8 mouse cellular contexts compared by ENCODE assay signal in the genomic region with DNA sequence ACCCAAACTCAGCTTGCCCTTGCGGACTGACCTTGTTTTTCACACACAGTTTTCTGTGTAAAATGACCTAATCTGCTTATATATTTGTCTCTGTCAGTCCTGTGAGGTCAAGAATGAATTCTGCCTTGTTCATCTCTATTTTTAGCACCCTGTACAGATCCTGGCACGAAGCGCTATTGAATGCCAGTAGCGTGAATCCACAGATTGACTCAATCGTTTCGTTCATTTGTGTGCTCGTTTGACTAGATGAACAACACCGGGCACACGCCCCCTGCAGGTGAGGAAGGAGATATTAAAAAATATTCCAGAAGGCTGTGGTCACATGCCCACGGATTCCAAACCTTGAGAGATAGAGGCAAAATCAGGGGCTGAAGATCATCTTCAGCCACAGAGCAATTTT. TPM values are rescaled to one million over a fixed set of nuclear protein-coding genes. Genes with fewer than 3 reads are reported as not detected.
DNase-seq lines count a peak whose midpoint lies in the region; ATAC-seq and TF ChIP-seq lines count a peak whose summit lies in the region.

No protein-coding gene starts in this region.

- peak; percentile 40; the same call in 1 of the 2 replicates for TF ChIP-seq CTCF in liver, adult 2 months (IDR thresholded peaks at IDR 0.05; ENCODE audit: low read depth, low read length)

- no peak for TF ChIP-seq POLR2A in liver, adult 2 months (IDR thresholded peaks at IDR 0.05; ENCODE audit: extremely low read depth, insufficient read depth, low read length)
- TF ChIP-seq POLR2A in myocyte (IDR thresholded peaks at IDR 0.05; ENCODE audit: insufficient read length, low read depth) = no peak

- peak overlapping the region; percentile 94 for H3K4me2 ChIP-seq in kidney, embryonic 16.5 days (replicated peaks; ENCODE audit: low read depth, low read length)
- H3K4me2 ChIP-seq in myocyte (ENCODE audit: low read depth) = peak overlapping the region; percentile 71
- peak overlapping the region; percentile 95 for H3K4me2 ChIP-seq in stomach, embryonic 16.5 days (ENCODE audit: low read depth, low read length)

- peak; percentile 82 for DNase-seq in 416B (ENCODE audit: low read depth)
- peak; percentile 67 to 68 for DNase-seq in adrenal gland, adult 18-20 months (ENCODE audit: low spot score in 2 of 2)
- DNase-seq in embryonic facial prominence, embryonic 10.5 days (ENCODE audit: low spot score) = peak; percentile 75
- peak; percentile 70 to 84 for DNase-seq in heart, adult 9 months (ENCODE audit: low spot score in 2 of 2)
- DNase-seq in liver, adult 2 months (ENCODE audit: extremely low read depth, low read depth, low spot score) = peak; percentile 85

- peak; percentile 57 for ATAC-seq in kidney, embryonic 16.5 days (ENCODE audit: low FRiP score, low TSS enrichment)
- peak; percentile 48 for ATAC-seq in stomach, embryonic 16.5 days (ENCODE audit: insufficient read depth, low FRiP score)

- peak overlapping the region; percentile 64 for H3K4me3 ChIP-seq in embryonic facial prominence, embryonic 10.5 days
- peak overlapping the region; percentile 48 for H3K4me3 ChIP-seq in kidney, embryonic 16.5 days (ENCODE audit: low read length)
- peak overlapping the region; percentile 33; the same call in 1 of the 2 replicates for H3K4me3 ChIP-seq in liver, adult 2 months (ENCODE audit: insufficient read depth, low read depth, low read length)
- H3K4me3 ChIP-seq in myocyte = no peak overlapping the region
- H3K4me3 ChIP-seq in stomach, embryonic 16.5 days (replicated peaks; ENCODE audit: low read length) = peak overlapping the region; percentile 48

- H3K9ac ChIP-seq in kidney, embryonic 16.5 days (replicated peaks; ENCODE audit: low read length) = peak overlapping the region; percentile 29; the same call in 1 of the 2 replicates
- H3K9ac ChIP-seq in liver, adult 2 months (ENCODE audit: low read depth, low read length) = peak overlapping the region; percentile 29; the same call in 1 of the 2 replicates
- H3K9ac ChIP-seq in stomach, embryonic 16.5 days (ENCODE audit: low read length) = peak overlapping the region; percentile 45; the same call in 1 of the 2 replicates

- no peaks in the 10 kb centered on the region for H3K79me2 ChIP-seq in liver, adult 2 months (ENCODE audit: control insufficient read depth, insufficient read depth, low read length)
- no peaks in the 10 kb centered on the region for H3K79me2 ChIP-seq in myocyte (ENCODE audit: control insufficient read depth, insufficient read depth)

- H3K9me3 ChIP-seq in embryonic facial prominence, embryonic 10.5 days = 0 out of 2 replicates have a peak, but pooled peaks cover 5% of the 10 kb centered on the region
- H3K9me3 ChIP-seq in kidney, embryonic 16.5 days (ENCODE audit: low read length) = peaks cover 6% of the 10 kb centered on the region
- H3K9me3 ChIP-seq in stomach, embryonic 16.5 days (replicated peaks; ENCODE audit: control insufficient read depth, low read length) = no peaks in the 10 kb centered on the region; the same call in 1 of the 2 replicates

- no peaks in the 10 kb centered on the region for H3K36me3 ChIP-seq in embryonic facial prominence, embryonic 10.5 days (replicated peaks)
- H3K36me3 ChIP-seq in kidney, embryonic 16.5 days (ENCODE audit: insufficient read depth, low read length) = no peaks in the 10 kb centered on the region
- H3K36me3 ChIP-seq in liver, adult 2 months (ENCODE audit: control insufficient read depth, insufficient read depth, low read length) = no peaks in the 10 kb centered on the region
- no peaks in the 10 kb centered on the region for H3K36me3 ChIP-seq in myocyte (ENCODE audit: control insufficient read depth, insufficient read depth)
- H3K36me3 ChIP-seq in stomach, embryonic 16.5 days (ENCODE audit: control insufficient read depth, insufficient read depth, low read length) = no peaks in the 10 kb centered on the region

- H3K27ac ChIP-seq in embryonic facial prominence, embryonic 10.5 days (replicated peaks) = peak overlapping the region; percentile 75
- H3K27ac ChIP-seq in kidney, embryonic 16.5 days (ENCODE audit: low read length) = peak overlapping the region; percentile 67; the same call in 1 of the 2 replicates
- H3K27ac ChIP-seq in liver, adult 2 months (replicated peaks; ENCODE audit: insufficient read depth, low read depth, low read length) = peak overlapping the region; percentile 72
- H3K27ac ChIP-seq in stomach, embryonic 16.5 days (ENCODE audit: low read length) = peak overlapping the region; percentile 81

- H3K4me1 ChIP-seq in embryonic facial prominence, embryonic 10.5 days = peaks cover 30% of the 10 kb centered on the region
- H3K4me1 ChIP-seq in kidney, embryonic 16.5 days (ENCODE audit: insufficient read depth, low read length) = peaks cover 11% of the 10 kb centered on the region; the same call in 1 of the 2 replicates
- H3K4me1 ChIP-seq in liver, adult 2 months (ENCODE audit: control insufficient read depth, insufficient read depth, low read length) = peaks cover 29% of the 10 kb centered on the region
- peaks cover 9% of the 10 kb centered on the region for H3K4me1 ChIP-seq in stomach, embryonic 16.5 days (ENCODE audit: control insufficient read depth, insufficient read depth, low read length)

- H3K27me3 ChIP-seq in embryonic facial prominence, embryonic 10.5 days (replicated peaks; ENCODE audit: low read depth, poor library complexity, severe bottlenecking) = peaks cover 20% of the 10 kb centered on the region
- H3K27me3 ChIP-seq in kidney, embryonic 16.5 days (ENCODE audit: insufficient read depth, low read length) = 0 out of 2 replicates have a peak, but pooled peaks cover 3% of the 10 kb centered on the region
- H3K27me3 ChIP-seq in liver, adult 2 months (ENCODE audit: control insufficient read depth, insufficient read depth, low read length) = no peaks in the 10 kb centered on the region
- no peaks in the 10 kb centered on the region for H3K27me3 ChIP-seq in myocyte (ENCODE audit: control insufficient read depth, insufficient read depth, insufficient read length)
- H3K27me3 ChIP-seq in stomach, embryonic 16.5 days (ENCODE audit: control insufficient read depth, insufficient read depth, low read length) = no peaks in the 10 kb centered on the region

- 2% methylated on average over 10 of the region's 10 CpGs for WGBS in embryonic facial prominence, embryonic 10.5 days
- 1% methylated on average over 10 of the region's 10 CpGs for WGBS in kidney, embryonic 16.5 days
- WGBS in liver, adult 2 months = under 1% methylated on average over 10 of the region's 10 CpGs
- under 1% methylated on average over 10 of the region's 10 CpGs for WGBS in stomach, embryonic 16.5 days

- H3ac ChIP-seq in myocyte (ENCODE audit: control insufficient read depth, insufficient read length) = no peak overlapping the region

TF ChIP-seq in myocyte, 11 proteins besides CTCF, POLR2A, EP300 and RAD21:
- TF ChIP-seq USF1 (IDR thresholded peaks at IDR 0.05; ENCODE audit: low read depth) = peak; percentile 93
- no peak for TF ChIP-seq POLR2AphosphoS2 (IDR thresholded peaks at IDR 0.05; ENCODE audit: insufficient read length, low read depth)
- TF ChIP-seq MAX (IDR thresholded peaks at IDR 0.05; ENCODE audit: low read depth) = no peak

RNA-seq across cellular contexts. Expression of a gene that starts 11.9 kb away (rescaled TPM):
- total RNA-seq in adrenal gland, adult 18-20 months (2021) = under 1 TPM in 1 of 2 experiments, not detected in 1; 0.80 TPM
- polyA plus RNA-seq in embryonic facial prominence, embryonic 10.5 days (2016; fragmentation: Nextera tagmentation; extraction: Ambion mirVana) = 0.04 and 0.38 TPM in 2 replicates
- polyA plus RNA-seq in kidney, embryonic 16.5 days (2015; fragmentation: Nextera tagmentation; extraction: Ambion mirVana) = 0.22 and 0.23 TPM in 2 replicates
- total RNA-seq in liver, adult 2 months (2014; rRNA removed) = under 0.01 and 0.09 TPM in 2 replicates
- polyA plus RNA-seq in liver, adult 2 months (2012; rRNA removed) = 0.11 TPM in 2 replicates
- polyA plus RNA-seq in myocyte (2012; fragmentation: generic; extraction: Trizol) = 35.6 TPM
- polyA plus RNA-seq in stomach, embryonic 16.5 days (2015; fragmentation: Nextera tagmentation; extraction: Ambion mirVana) = 0.14 and 1.6 TPM in 2 replicates

RNA-seq across cellular contexts. Expression of a gene that starts 27.1 kb away (rescaled TPM):
- 10 to 100 TPM; 13.8 to 19.3 TPM for total RNA-seq in adrenal gland, adult 18-20 months (2021)
- polyA plus RNA-seq in embryonic facial prominence, embryonic 10.5 days (2016; fragmentation: Nextera tagmentation; extraction: Ambion mirVana) = 3.1 and 4.8 TPM in 2 replicates
- polyA plus RNA-seq in kidney, embryonic 16.5 days (2015; fragmentation: Nextera tagmentation; extraction: Ambion mirVana) = 7.1 and 8.7 TPM in 2 replicates
- total RNA-seq in liver, adult 2 months (2014; rRNA removed) = 5.8 and 9.2 TPM in 2 replicates
- polyA plus RNA-seq in liver, adult 2 months (2012; rRNA removed) = 9.7 and 10.4 TPM in 2 replicates
- polyA plus RNA-seq in myocyte (2012; fragmentation: generic; extraction: Trizol) = 9.2 TPM
- polyA plus RNA-seq in stomach, embryonic 16.5 days (2015; fragmentation: Nextera tagmentation; extraction: Ambion mirVana) = 5.9 and 7.8 TPM in 2 replicates

RNA-seq across cellular contexts. Expression of a gene that starts 58.1 kb away (rescaled TPM):
- 1 to 10 TPM; 2.8 to 3.4 TPM for total RNA-seq in adrenal gland, adult 18-20 months (2021)
- polyA plus RNA-seq in embryonic facial prominence, embryonic 10.5 days (2016; fragmentation: Nextera tagmentation; extraction: Ambion mirVana) = 5.3 and 6.1 TPM in 2 replicates
- 5.3 and 7.9 TPM in 2 replicates for polyA plus RNA-seq in kidney, embryonic 16.5 days (2015; fragmentation: Nextera tagmentation; extraction: Ambion mirVana)
- 0.09 and 0.40 TPM in 2 replicates for total RNA-seq in liver, adult 2 months (2014; rRNA removed)
- 0.27 and 0.39 TPM in 2 replicates for polyA plus RNA-seq in liver, adult 2 months (2012; rRNA removed)
- polyA plus RNA-seq in myocyte (2012; fragmentation: generic; extraction: Trizol) = not detected
- 13.7 and 15.2 TPM in 2 replicates for polyA plus RNA-seq in stomach, embryonic 16.5 days (2015; fragmentation: Nextera tagmentation; extraction: Ambion mirVana)

Comparison
In these comparisons a context has a peak if more than half of its experiments do, and no peak if none do; other contexts are left out.
1. RNA of a gene that starts 11.9 kb away (polyA plus RNA-seq): 35.6 TPM in myocyte (single experiment); 0.14 to 1.6 TPM in stomach, embryonic 16.5 days, 0.22 to 0.23 TPM in kidney, embryonic 16.5 days, 0.11 TPM in liver, adult 2 months and 0.04 to 0.38 TPM in embryonic facial prominence, embryonic 10.5 days; every median in the first group is over 10 times any median in the second.
2. Peak in every context shown above with its lines, with median percentiles within 50 percentile points of each other: DNase-seq, H3K27ac ChIP-seq, H3K4me2 ChIP-seq and H3K9ac ChIP-seq.